Mouse (Mus musculus): ENCODE results near the gene Fastk. TPM values are rescaled to one million over a fixed set of nuclear protein-coding genes. Genes with fewer than 3 reads are reported as not detected.
"Not testable (repeated sequence)": the region's sequence is repeated elsewhere in the genome, so short reads cannot be mapped to it uniquely, and the experiment has no call there.

Fastk gene
- polyA plus RNA-seq, 1 experiment, result not detected

- WGBS, result 90% methylated on average over 5 of the region's 5 CpGs
- Histone ChIP-seq H3K4me1 (ENCODE audit: control insufficient read depth, insufficient read depth, low read length) (peaks cover 18% of the 10 kb centered on the region), H3K27ac (ENCODE audit: insufficient read depth, low read depth, low read length) (no peak overlapping the region), H3K4me3 (ENCODE audit: insufficient read depth, low read depth, low read length) (no peak overlapping the region)
- no peak for TF ChIP-seq POLR2A (IDR thresholded peaks at IDR 0.05; ENCODE audit: insufficient read depth, low read depth, low read length)
- TF ChIP-seq CTCF (IDR thresholded peaks at IDR 0.05; ENCODE audit: insufficient read depth, low read depth, low read length), result no peak
Observed at GRCm38 (mm10) chr5:24400911-24401605, 44.0 kb downstream of the Fastk start.

GRCm38 (mm10) chr5:24400362-24400761 lies 44.7 kb downstream of the Fastk start:
- no peak for TF ChIP-seq POLR2A (IDR thresholded peaks at IDR 0.05; ENCODE audit: insufficient read depth, low read depth, low read length)
- TF ChIP-seq CTCF (IDR thresholded peaks at IDR 0.05; ENCODE audit: insufficient read depth, low read depth, low read length), result no peak
- Histone ChIP-seq H3K4me3 (ENCODE audit: insufficient read depth, low read depth, low read length) (no peak overlapping the region), H3K4me1 (ENCODE audit: control insufficient read depth, insufficient read depth, low read length) (peaks cover 11% of the 10 kb centered on the region), H3K27ac (ENCODE audit: insufficient read depth, low read depth, low read length) (no peak overlapping the region)
- WGBS, result 92% methylated on average over 11 of the region's 11 CpGs

- H3K4me3 ChIP-seq (ENCODE audit: insufficient read depth, low read depth, low read length), result no peak overlapping the region
- 91% methylated on average over 10 of the region's 10 CpGs for WGBS
- TF ChIP-seq CTCF (IDR thresholded peaks at IDR 0.05; ENCODE audit: insufficient read depth, low read depth, low read length) (no peak), POLR2A (IDR thresholded peaks at IDR 0.05; ENCODE audit: insufficient read depth, low read depth, low read length) (no peak)
- H3K4me1 ChIP-seq (ENCODE audit: control insufficient read depth, insufficient read depth, low read length), result peaks cover 7% of the 10 kb centered on the region
- no peak overlapping the region for H3K27ac ChIP-seq (ENCODE audit: insufficient read depth, low read depth, low read length)
Observed at GRCm38 (mm10) chr5:24399686-24400085, 45.4 kb downstream of the Fastk start.

- H3K4me3 ChIP-seq (ENCODE audit: insufficient read depth, low read depth, low read length); H3K27ac ChIP-seq (ENCODE audit: insufficient read depth, low read depth, low read length): not testable (repeated sequence)
- WGBS, result 91% methylated on average over 6 of the region's 6 CpGs
Observed at GRCm38 (mm10) chr5:24396254-24396653, 48.8 kb downstream of the Fastk start.

DNA sequence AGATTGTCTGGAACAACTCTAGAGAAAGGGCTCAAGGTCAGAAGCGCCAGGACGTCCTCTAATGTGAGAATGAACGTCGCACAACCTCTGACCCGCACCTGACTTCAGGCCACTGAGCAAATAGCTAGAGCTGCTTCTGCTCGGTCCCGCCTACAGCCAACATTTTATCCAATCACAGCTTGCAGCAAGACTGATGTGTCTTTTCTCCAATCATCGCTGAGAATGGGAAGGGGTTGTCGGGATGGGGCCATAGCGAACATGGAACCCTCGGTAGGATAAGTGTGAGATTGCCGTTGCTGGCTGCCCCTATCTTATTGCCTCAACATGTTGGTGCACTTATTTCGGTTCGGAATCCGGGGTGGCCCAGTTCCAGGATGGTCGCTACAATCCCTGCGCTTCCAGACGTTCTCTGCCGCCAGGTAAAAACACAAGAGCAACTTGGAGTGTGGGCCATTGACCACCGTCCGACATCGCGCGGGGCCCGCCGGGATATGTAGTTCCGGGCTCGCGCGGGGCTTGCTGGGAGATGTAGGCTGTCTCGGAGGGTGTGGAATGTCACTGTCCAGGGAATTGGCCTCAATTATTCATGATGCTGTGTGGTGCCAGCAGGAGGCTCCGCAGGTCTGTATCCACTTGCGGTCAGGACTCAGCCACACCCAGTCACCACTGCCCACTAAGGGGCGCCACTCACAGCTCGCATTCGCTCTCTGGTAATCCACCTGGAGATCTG lies 50.8 kb downstream of the Fastk start:
- H3K27ac ChIP-seq (ENCODE audit: insufficient read depth, low read depth, low read length), result peak overlapping the region; percentile 95
- peak overlapping the region; percentile 77 for H3K4me3 ChIP-seq (ENCODE audit: insufficient read depth, low read depth, low read length)
- peak; percentile 73 for TF ChIP-seq CTCF (IDR thresholded peaks at IDR 0.05; ENCODE audit: insufficient read depth, low read depth, low read length)
- TF ChIP-seq POLR2A (IDR thresholded peaks at IDR 0.05; ENCODE audit: insufficient read depth, low read depth, low read length), result peak; percentile 51; the same call in 1 of the 2 replicates
- WGBS, result under 1% methylated on average over 36 of the region's 36 CpGs
- H3K4me1 ChIP-seq (ENCODE audit: control insufficient read depth, insufficient read depth, low read length), result no peaks in the 10 kb centered on the region

More at GRCm38 (mm10) chr5:24396254-24396653, 48.8 kb downstream of the Fastk start:
- not testable (repeated sequence) for H3K4me1 ChIP-seq (ENCODE audit: control insufficient read depth, insufficient read depth, low read length)

DNA sequence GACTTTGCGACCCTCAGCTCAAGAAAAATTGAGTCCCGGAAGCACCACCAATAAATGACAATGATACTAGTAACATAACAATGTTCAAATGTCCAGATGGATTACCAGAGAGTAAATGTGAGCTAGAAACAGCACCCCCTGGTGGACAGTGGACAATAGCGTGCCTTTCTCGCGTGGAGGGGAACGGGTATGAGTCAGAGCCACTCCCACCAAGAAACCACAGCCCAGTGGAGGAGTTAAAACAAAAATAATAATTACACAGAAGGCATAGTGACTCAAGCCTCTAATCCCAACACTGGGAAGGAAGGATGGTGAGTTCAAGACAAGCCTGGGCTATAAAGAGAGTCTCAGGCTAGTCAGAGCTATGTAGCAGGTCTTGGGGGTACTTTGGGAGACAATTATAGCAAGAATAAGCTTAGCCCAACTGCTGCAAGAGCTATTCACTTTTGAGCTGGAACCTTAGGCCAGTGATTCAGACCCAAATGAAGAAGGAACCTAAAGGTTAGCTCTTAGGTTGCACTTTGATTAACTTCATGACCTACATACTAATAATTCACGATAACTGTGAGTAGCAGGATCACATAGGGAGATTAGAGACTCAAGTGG lies 51.6 kb downstream of the Fastk start, which contains the start of gene Abcb8:
TSS of gene Abcb8 (plus strand) at position 272 of the 606 bp plus-strand sequence.
- H3K27ac ChIP-seq (ENCODE audit: insufficient read depth, low read depth, low read length), result peak within 1 kb of the TSS; percentile 95
- H3K4me1 ChIP-seq (ENCODE audit: control insufficient read depth, insufficient read depth, low read length), result no peaks in the 10 kb centered on the region
- H3K4me3 ChIP-seq (ENCODE audit: insufficient read depth, low read depth, low read length), result peak within 1 kb of the TSS; percentile 77
- 20% methylated on average over 7 of the region's 7 CpGs for WGBS
- TF ChIP-seq CTCF (IDR thresholded peaks at IDR 0.05; ENCODE audit: insufficient read depth, low read depth, low read length), result peak; percentile 42; the same call in 1 of the 2 replicates
- TF ChIP-seq POLR2A (IDR thresholded peaks at IDR 0.05; ENCODE audit: insufficient read depth, low read depth, low read length), result no peak

GRCm38 (mm10) chr5:24392724-24393123 lies 52.4 kb downstream of the Fastk start:
- TF ChIP-seq POLR2A (IDR thresholded peaks at IDR 0.05; ENCODE audit: insufficient read depth, low read depth, low read length), result no peak
- no peak for TF ChIP-seq CTCF (IDR thresholded peaks at IDR 0.05; ENCODE audit: insufficient read depth, low read depth, low read length)
- WGBS, result 81% methylated on average over 7 of the region's 7 CpGs
- no peak overlapping the region for H3K4me3 ChIP-seq (ENCODE audit: insufficient read depth, low read depth, low read length)
- no peak overlapping the region for H3K27ac ChIP-seq (ENCODE audit: insufficient read depth, low read depth, low read length)
- H3K4me1 ChIP-seq (ENCODE audit: control insufficient read depth, insufficient read depth, low read length), result peaks cover 7% of the 10 kb centered on the region

DNA sequence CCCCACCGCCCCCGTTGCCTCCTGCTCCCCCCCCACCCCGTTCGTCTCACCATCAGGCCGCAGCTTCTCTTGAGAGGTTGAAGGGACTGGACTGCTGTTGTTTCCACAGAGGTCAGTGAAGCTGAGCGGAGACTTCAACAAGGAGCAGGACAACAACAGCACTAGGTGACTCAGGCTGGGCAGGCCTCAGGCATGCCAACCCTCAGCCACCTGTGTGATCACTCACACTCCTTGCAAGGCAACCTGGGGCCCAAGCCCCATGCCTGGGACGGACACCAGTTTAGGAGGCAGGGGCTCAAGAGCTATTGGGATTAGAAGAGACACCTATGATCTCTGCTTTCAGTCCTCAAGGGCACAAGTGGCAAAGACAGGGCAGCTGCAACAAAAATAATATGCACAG lies 53.2 kb downstream of the Fastk start, which contains the start of gene Atg9b:
TSS of gene Atg9b (minus strand) at position 280 of the 400 bp plus-strand sequence.
- no peak within 1 kb of the TSS for H3K27ac ChIP-seq (ENCODE audit: insufficient read depth, low read depth, low read length)
- no peak for TF ChIP-seq POLR2A (IDR thresholded peaks at IDR 0.05; ENCODE audit: insufficient read depth, low read depth, low read length)
- TF ChIP-seq CTCF (IDR thresholded peaks at IDR 0.05; ENCODE audit: insufficient read depth, low read depth, low read length), result no peak
- H3K4me3 ChIP-seq (ENCODE audit: insufficient read depth, low read depth, low read length), result no peak within 1 kb of the TSS
- peaks cover 15% of the 10 kb centered on the region for H3K4me1 ChIP-seq (ENCODE audit: control insufficient read depth, insufficient read depth, low read length)
- WGBS, result 91% methylated on average over 7 of the region's 7 CpGs

GRCm38 (mm10) chr5:24389658-24390020 lies 55.4 kb downstream of the Fastk start:
- Histone ChIP-seq H3K4me1 (ENCODE audit: control insufficient read depth, insufficient read depth, low read length) (peaks cover 16% of the 10 kb centered on the region), H3K27ac (ENCODE audit: insufficient read depth, low read depth, low read length) (no peak overlapping the region), H3K4me3 (ENCODE audit: insufficient read depth, low read depth, low read length) (no peak overlapping the region)
- 88% methylated on average over 4 of the region's 4 CpGs for WGBS
- TF ChIP-seq CTCF (IDR thresholded peaks at IDR 0.05; ENCODE audit: insufficient read depth, low read depth, low read length), result no peak
- no peak for TF ChIP-seq POLR2A (IDR thresholded peaks at IDR 0.05; ENCODE audit: insufficient read depth, low read depth, low read length)

All from olfactory bulb, adult 2 months (tissue).